Mouse (Mus musculus) kidney, adult 2 months (tissue): ENCODE measurements around the gene Wars.

Experiments used
- CTCF ChIP-seq: fragments of 200-500 bp; conservative IDR thresholded peaks from 2 replicates; pipeline ENCODE4 v1.5.1; 2011; ENCODE audit warnings: low read depth, mild to moderate bottlenecking, control low read depth, low read length, moderate library complexity, mixed read lengths; ENCODE audit not compliant: insufficient read depth, insufficient read length
- POLR2A ChIP-seq: fragments of 200-500 bp; IDR thresholded peaks from one replicate; pipeline ENCODE4 v1.6.1; 2011; ENCODE audit warnings: low read depth, low read length, control low read depth

- no peak for TF ChIP-seq CTCF
- TF ChIP-seq POLR2A, result no peak
Measured at GRCm38 (mm10) chr12:108904276-108904653, 10.3 kb upstream of the Wars start.
